Mouse (Mus musculus): Measurements from ENCODE around the gene Tmem255b. TPM values are rescaled to one million over a fixed set of nuclear protein-coding genes. Genes with fewer than 3 reads are reported as not detected.

Gene Tmem255b
- polyA plus RNA-seq, 1 experiment from 2014 or later, result not detected

- Histone ChIP-seq H3K4me3 (replicated peaks) (no peak overlapping the region), H3K4me2 (no peak overlapping the region), H3K27ac (replicated peaks) (no peak overlapping the region), H3K4me1 (replicated peaks) (no peaks in the 10 kb centered on the region), H3K9me3 (replicated peaks) (no peaks in the 10 kb centered on the region), H3K27me3 (no peaks in the 10 kb centered on the region), H3K36me3 (replicated peaks) (no peaks in the 10 kb centered on the region), H3K9ac (no peak overlapping the region)
- WGBS (ENCODE audit: insufficient replicate concordance), result 44% methylated on average over 12 of the region's 12 CpGs
- no peak for ATAC-seq (ENCODE audit: insufficient read depth)
Observed at GRCm38 (mm10) chr8:13413823-13414390, 21.1 kb upstream of the Tmem255b start.

- WGBS (ENCODE audit: insufficient replicate concordance), result 53% methylated on average over 10 of the region's 10 CpGs
- no peaks in the 10 kb centered on the region for H3K27me3 ChIP-seq
- H3K9ac ChIP-seq, result no peak overlapping the region
- no peak overlapping the region for H3K4me2 ChIP-seq
- no peaks in the 10 kb centered on the region for H3K4me1 ChIP-seq (replicated peaks)
- H3K36me3 ChIP-seq (replicated peaks), result no peaks in the 10 kb centered on the region
- H3K27ac ChIP-seq (replicated peaks), result no peak overlapping the region
- H3K4me3 ChIP-seq (replicated peaks), result no peak overlapping the region
- no peak for ATAC-seq (ENCODE audit: insufficient read depth)
- H3K9me3 ChIP-seq (replicated peaks), result no peaks in the 10 kb centered on the region
Observed at GRCm38 (mm10) chr8:13415879-13416278, 19.1 kb upstream of the Tmem255b start.

DNA sequence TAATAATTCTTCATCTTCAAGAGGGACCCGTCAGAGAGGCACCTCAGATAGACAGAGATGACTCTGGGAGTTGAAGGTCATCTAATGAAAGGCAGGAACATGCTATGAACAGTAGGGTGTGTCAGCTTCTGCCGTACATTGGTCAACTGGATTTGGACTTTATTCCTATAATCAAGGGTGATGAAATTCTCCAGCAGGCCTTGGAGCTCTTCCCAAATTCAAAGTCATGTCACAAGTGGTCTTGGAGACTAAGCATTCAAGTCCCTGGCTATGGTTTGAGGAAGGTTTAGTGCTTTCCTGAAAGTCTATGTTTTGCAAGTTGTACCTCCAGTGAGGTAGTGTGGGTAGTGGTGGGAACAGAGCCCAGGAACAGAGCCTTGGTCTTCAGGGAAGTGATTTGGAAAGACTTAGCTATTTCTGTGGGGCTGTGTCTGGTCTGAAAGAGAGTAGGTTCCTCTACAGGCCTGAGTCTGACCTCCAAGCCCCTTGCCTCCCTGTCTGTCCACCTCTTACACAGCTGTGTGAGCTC lies 15.8 kb upstream of the Tmem255b start:
- no peak overlapping the region for H3K9ac ChIP-seq
- H3K4me3 ChIP-seq (replicated peaks), result no peak overlapping the region
- H3K4me2 ChIP-seq, result no peak overlapping the region
- no peak overlapping the region for H3K27ac ChIP-seq (replicated peaks)
- no peaks in the 10 kb centered on the region for H3K4me1 ChIP-seq (replicated peaks)
- WGBS (ENCODE audit: insufficient replicate concordance), result 47% methylated on average over 2 of the region's 2 CpGs
- ATAC-seq (ENCODE audit: insufficient read depth), result no peak
- H3K9me3 ChIP-seq (replicated peaks), result no peaks in the 10 kb centered on the region
- H3K36me3 ChIP-seq (replicated peaks), result no peaks in the 10 kb centered on the region
- no peaks in the 10 kb centered on the region for H3K27me3 ChIP-seq

DNA sequence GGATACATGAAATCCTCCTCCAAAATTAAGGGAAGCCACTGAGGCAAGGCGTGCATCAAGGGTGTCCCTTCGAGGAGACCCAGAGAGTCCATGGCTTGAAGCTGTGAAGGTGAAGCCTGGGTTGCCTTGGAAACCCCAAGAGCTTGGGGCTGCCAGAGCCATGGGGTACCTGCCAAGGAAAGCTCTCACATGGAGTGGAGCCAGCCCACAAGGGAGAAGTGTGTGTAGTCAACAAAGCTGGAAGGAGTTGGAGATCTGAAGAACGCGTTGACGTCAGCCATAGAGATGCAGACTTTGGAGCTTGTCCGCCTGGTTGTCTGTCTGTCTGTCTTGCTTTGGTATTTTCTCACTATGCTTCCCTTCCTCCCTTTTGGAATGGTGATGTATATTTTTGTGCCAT lies 14.0 kb upstream of the Tmem255b start:
- Histone ChIP-seq H3K27me3 (peaks cover 3% of the 10 kb centered on the region; the same call in 1 of the 2 replicates), H3K36me3 (replicated peaks) (no peaks in the 10 kb centered on the region), H3K9ac (no peak overlapping the region), H3K9me3 (replicated peaks) (no peaks in the 10 kb centered on the region), H3K4me3 (replicated peaks) (no peak overlapping the region), H3K4me1 (replicated peaks) (no peaks in the 10 kb centered on the region), H3K27ac (replicated peaks) (no peak overlapping the region), H3K4me2 (no peak overlapping the region)
- ATAC-seq (ENCODE audit: insufficient read depth), result no peak
- WGBS (ENCODE audit: insufficient replicate concordance), result 78% methylated on average over 6 of the region's 6 CpGs

DNA sequence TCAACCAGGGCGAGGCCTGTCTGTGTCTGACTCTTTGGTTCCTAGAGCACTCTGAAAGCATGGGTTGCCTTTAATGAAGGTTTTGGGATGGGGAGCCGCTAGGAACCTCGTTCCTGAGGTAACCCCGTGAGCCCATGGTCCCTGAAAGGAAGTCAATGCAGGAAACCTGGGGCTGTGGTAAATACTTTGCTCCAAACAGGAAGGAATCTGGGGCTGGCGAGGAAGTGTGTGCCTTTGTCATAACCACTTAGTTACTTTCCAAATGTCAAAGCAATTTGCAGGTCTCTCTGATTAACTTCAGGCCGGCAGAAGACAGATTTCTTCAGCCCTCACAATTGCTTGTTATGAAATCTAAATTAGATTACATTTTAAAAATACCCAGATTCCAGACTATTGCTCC lies 7.6 kb upstream of the Tmem255b start:
- no peak overlapping the region for H3K27ac ChIP-seq (replicated peaks)
- H3K9ac ChIP-seq, result no peak overlapping the region
- no peak overlapping the region for H3K4me2 ChIP-seq
- H3K36me3 ChIP-seq (replicated peaks), result no peaks in the 10 kb centered on the region
- no peaks in the 10 kb centered on the region for H3K9me3 ChIP-seq (replicated peaks)
- H3K4me1 ChIP-seq (replicated peaks), result no peaks in the 10 kb centered on the region
- H3K4me3 ChIP-seq (replicated peaks), result no peak overlapping the region
- H3K27me3 ChIP-seq, result peaks cover 9% of the 10 kb centered on the region; the same call in 1 of the 2 replicates
- ATAC-seq (ENCODE audit: insufficient read depth), result no peak
- 15% methylated on average over 6 of the region's 6 CpGs for WGBS (ENCODE audit: insufficient replicate concordance)

GRCm38 (mm10) chr8:13428156-13428555 lies 6.8 kb upstream of the Tmem255b start:
- Histone ChIP-seq H3K27me3 (peaks cover 9% of the 10 kb centered on the region; the same call in 1 of the 2 replicates), H3K4me1 (replicated peaks) (no peaks in the 10 kb centered on the region), H3K9ac (no peak overlapping the region), H3K9me3 (replicated peaks) (no peaks in the 10 kb centered on the region), H3K36me3 (replicated peaks) (no peaks in the 10 kb centered on the region), H3K4me2 (no peak overlapping the region), H3K27ac (replicated peaks) (no peak overlapping the region), H3K4me3 (replicated peaks) (no peak overlapping the region)
- ATAC-seq (ENCODE audit: insufficient read depth), result no peak
- 51% methylated on average over 9 of the region's 9 CpGs for WGBS (ENCODE audit: insufficient replicate concordance)

DNA sequence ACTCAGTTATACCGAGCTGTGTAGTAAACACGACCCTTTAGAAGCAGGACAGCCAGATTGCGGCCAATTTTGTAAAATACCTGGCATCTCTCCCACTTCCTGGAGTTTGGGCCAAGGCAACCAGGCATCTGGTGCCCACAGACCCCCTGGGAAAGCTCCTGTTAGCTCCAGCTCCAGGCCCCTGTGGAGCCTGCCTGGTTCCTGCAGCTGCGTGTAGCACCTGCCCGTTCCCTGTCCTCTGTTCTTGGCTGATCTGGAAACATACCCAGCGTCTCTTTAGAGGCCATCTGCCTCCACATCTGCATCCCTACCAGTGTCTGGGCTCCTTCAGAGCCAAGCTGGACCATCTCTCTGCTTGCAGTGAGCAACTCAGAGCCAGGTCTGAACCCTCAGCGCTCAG lies 4.6 kb upstream of the Tmem255b start:
- H3K9ac ChIP-seq, result no peak overlapping the region
- H3K27ac ChIP-seq (replicated peaks), result no peak overlapping the region
- no peak overlapping the region for H3K4me2 ChIP-seq
- H3K4me1 ChIP-seq (replicated peaks), result no peaks in the 10 kb centered on the region
- no peaks in the 10 kb centered on the region for H3K36me3 ChIP-seq (replicated peaks)
- no peak for ATAC-seq (ENCODE audit: insufficient read depth)
- 68% methylated on average over 7 of the region's 7 CpGs for WGBS (ENCODE audit: insufficient replicate concordance)
- no peaks in the 10 kb centered on the region for H3K9me3 ChIP-seq (replicated peaks)
- H3K4me3 ChIP-seq (replicated peaks), result no peak overlapping the region
- H3K27me3 ChIP-seq, result peaks cover 32% of the 10 kb centered on the region

DNA sequence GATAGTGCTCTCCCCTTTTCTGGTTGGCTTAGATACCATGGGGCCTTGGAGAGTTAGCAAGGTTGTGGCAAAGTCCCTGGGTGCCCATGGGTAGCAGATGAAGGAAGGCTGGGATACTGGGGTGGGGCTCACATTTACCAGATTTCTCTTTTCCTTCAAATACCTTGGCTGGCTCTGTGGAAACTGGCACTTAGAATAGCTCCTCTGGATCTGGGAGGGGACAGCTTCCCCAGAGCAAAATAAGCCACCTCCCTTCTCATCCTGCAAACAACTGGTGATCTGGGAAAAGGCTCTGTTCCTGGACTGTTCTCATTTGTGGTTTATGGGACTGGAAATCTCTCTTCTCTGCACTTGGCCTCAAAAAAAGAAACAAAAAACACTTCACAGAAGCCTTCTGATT lies 4.1 kb upstream of the Tmem255b start:
- Histone ChIP-seq H3K4me3 (replicated peaks) (no peak overlapping the region), H3K9ac (no peak overlapping the region), H3K36me3 (replicated peaks) (no peaks in the 10 kb centered on the region), H3K4me2 (no peak overlapping the region), H3K4me1 (replicated peaks) (no peaks in the 10 kb centered on the region), H3K27ac (replicated peaks) (no peak overlapping the region), H3K9me3 (replicated peaks) (no peaks in the 10 kb centered on the region), H3K27me3 (peaks cover 34% of the 10 kb centered on the region)
- ATAC-seq (ENCODE audit: insufficient read depth), result no peak

GRCm38 (mm10) chr8:13433130-13433529 lies 1.9 kb upstream of the Tmem255b start:
- 22% methylated on average over 5 of the region's 5 CpGs for WGBS (ENCODE audit: insufficient replicate concordance)
- ATAC-seq (ENCODE audit: insufficient read depth), result no peak
- peaks cover 44% of the 10 kb centered on the region for H3K27me3 ChIP-seq

DNA sequence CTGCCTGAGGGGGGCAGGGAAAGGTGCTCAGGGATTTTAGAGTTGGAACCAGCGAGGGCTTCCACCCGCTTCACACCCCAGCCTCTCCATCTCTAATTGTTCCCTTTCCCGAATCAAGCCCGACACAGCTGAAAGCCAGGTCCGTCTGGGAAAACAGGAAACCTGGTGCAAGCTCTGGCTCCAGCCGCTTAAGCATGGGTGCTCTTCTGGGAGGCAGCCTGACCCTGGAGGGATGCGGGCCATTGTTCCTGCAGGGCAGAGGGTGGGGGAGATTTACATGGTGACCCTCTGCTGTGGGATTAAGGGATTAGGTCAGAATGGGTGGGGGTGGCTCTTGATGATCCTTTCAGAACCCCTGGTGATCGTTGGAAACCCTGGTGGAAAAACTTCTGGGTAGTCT lies 1.1 kb downstream of the Tmem255b start:
- WGBS (ENCODE audit: insufficient replicate concordance), result 8% methylated on average over 8 of the region's 8 CpGs
- Histone ChIP-seq H3K9ac (no peak overlapping the region), H3K4me3 (replicated peaks) (no peak overlapping the region), H3K27me3 (peaks cover 44% of the 10 kb centered on the region), H3K36me3 (replicated peaks) (no peaks in the 10 kb centered on the region), H3K4me1 (replicated peaks) (no peaks in the 10 kb centered on the region), H3K27ac (replicated peaks) (no peak overlapping the region), H3K9me3 (replicated peaks) (no peaks in the 10 kb centered on the region), H3K4me2 (no peak overlapping the region)
- ATAC-seq (ENCODE audit: insufficient read depth), result no peak

More at GRCm38 (mm10) chr8:13433130-13433529, 1.9 kb upstream of the Tmem255b start:
- no peak overlapping the region for H3K9ac ChIP-seq
- H3K4me3 ChIP-seq (replicated peaks), result no peak overlapping the region
- H3K4me2 ChIP-seq, result no peak overlapping the region
- no peaks in the 10 kb centered on the region for H3K9me3 ChIP-seq (replicated peaks)
- no peaks in the 10 kb centered on the region for H3K4me1 ChIP-seq (replicated peaks)
- no peak overlapping the region for H3K27ac ChIP-seq (replicated peaks)
- H3K36me3 ChIP-seq (replicated peaks), result no peaks in the 10 kb centered on the region

DNA sequence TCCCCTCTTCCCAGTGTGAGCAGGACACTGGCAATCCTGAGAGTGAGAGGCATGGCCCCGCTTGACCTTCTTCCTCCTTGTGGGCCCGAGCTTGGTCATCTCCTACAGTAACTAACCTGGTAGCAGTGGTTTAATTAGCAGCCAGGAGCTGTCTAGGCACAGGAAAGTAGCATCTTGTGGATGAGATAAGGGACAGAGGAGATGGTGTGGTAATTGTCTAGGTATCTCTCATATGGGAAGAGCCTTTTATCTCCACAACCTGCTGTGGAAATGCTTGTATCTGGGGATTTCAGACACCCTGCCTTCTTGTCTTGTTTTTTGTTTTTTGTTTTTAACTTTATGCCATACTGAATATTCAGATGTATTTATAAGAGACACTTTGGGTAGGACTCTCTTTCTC lies 2.5 kb downstream of the Tmem255b start:
- H3K4me2 ChIP-seq, result no peak overlapping the region
- 35% methylated on average over 2 of the region's 2 CpGs for WGBS (ENCODE audit: insufficient replicate concordance)
- no peak overlapping the region for H3K9ac ChIP-seq
- ATAC-seq (ENCODE audit: insufficient read depth), result no peak
- H3K9me3 ChIP-seq (replicated peaks), result no peaks in the 10 kb centered on the region
- H3K36me3 ChIP-seq (replicated peaks), result no peaks in the 10 kb centered on the region
- H3K4me1 ChIP-seq (replicated peaks), result no peaks in the 10 kb centered on the region
- H3K27me3 ChIP-seq, result peaks cover 44% of the 10 kb centered on the region
- H3K4me3 ChIP-seq (replicated peaks), result no peak overlapping the region
- H3K27ac ChIP-seq (replicated peaks), result no peak overlapping the region

DNA sequence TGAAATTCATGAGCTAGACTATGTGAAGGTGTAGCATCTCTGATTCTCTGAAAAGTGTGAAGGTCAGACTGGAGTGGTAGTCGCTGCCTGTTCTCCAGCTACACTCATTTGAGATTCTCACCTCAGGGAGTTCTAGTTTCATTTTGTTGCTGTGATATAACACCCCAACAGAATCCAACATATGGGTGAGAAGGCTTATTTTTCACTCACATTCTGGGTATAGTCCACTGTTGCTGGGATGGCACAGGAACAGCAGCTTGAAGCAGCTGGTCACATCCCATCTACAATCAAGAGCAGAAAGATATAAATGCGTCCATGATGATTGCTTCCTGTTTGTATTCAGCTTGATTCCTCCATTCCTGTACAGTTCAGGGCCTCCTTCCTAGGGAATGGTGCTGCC lies 7.2 kb downstream of the Tmem255b start:
- H3K4me3 ChIP-seq (replicated peaks), result no peak overlapping the region
- WGBS (ENCODE audit: insufficient replicate concordance), result 58% methylated on average over 2 of the region's 2 CpGs
- no peaks in the 10 kb centered on the region for H3K9me3 ChIP-seq (replicated peaks)
- no peak overlapping the region for H3K9ac ChIP-seq
- no peak for ATAC-seq (ENCODE audit: insufficient read depth)
- peaks cover 4% of the 10 kb centered on the region for H3K27me3 ChIP-seq
- no peaks in the 10 kb centered on the region for H3K4me1 ChIP-seq (replicated peaks)
- no peak overlapping the region for H3K4me2 ChIP-seq
- H3K27ac ChIP-seq (replicated peaks), result no peak overlapping the region
- H3K36me3 ChIP-seq (replicated peaks), result no peaks in the 10 kb centered on the region
